Mouse (Mus musculus) CD4-positive, CD25-positive, alpha-beta regulatory T cell, adult 9 weeks (primary cell): ENCODE data around the gene Gfra4. TPM values are rescaled to one million over a fixed set of nuclear protein-coding genes. Genes with fewer than 3 reads are reported as not detected.

Source experiments
- polyA plus RNA-seq: library from polyadenylated mRNA; unstranded; fragments of 100-300 nt; shearing (Covaris generic); gene quantifications from one replicate; pipeline ENCODE4 v1.2.1, GENCODE M21; 2017

The Gfra4 gene
- not detected for polyA plus RNA-seq

DNA sequence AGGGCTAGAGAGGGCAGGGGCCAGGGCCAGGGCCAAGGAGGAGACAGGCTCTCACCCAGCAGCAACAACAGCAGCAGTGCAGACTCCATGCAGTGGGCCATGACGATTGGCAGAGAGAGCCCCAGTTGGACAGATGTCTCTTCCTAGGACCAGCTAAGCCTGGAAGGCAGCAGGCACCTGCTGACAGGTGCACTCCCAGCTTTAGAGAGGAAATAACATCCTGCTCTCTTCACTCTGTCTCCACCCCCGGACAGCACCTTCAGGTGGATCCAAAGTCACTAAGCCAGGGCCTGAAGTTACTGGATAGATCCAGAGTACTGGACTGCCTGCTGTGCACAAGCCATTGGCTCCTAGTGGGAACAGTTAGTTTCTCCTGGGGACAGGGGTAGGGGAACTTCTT, at the start of gene Gfra4:
Gene Gfra4 (minus strand): TSS at position 101 of the 400 bp plus-strand sequence.

DNA sequence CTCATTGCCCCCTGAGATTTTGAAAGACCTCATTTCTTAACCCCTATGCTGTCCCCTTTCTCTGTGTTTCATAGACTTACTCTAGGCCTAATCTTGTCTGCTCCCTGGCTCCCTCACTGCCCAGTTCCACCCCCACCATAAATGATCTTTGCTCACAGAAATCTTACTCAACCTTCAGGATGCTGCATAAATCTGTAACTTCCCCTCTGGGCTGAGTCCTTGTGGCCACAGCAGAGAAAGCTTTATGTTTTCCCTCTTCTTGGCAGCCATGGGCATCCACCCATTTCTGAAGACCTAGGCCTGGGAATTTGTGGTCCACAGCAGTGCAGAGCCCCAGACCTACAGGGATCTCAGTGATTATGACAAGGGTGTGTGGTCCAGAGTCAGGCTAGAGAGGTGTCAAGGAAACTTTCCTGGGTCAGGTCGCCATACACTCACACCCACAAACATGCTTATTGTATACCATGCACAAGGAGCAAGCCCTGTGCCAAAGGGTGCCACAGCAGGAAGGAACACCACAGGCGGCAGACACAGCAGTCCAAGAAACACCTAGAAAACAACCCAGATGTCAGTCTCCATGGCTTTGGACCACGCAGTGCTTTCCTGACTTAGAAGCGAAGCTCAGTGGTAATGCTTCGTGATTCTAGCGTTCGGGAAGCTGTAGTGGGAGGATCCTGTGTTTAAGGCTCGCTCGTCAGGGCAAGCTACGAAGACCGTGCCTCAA, 43.9 kb upstream of the Gfra4 start, which contains the start of gene Siglec1:
Gene Siglec1 (minus strand): TSS at position 99 of the 724 bp plus-strand sequence.

DNA sequence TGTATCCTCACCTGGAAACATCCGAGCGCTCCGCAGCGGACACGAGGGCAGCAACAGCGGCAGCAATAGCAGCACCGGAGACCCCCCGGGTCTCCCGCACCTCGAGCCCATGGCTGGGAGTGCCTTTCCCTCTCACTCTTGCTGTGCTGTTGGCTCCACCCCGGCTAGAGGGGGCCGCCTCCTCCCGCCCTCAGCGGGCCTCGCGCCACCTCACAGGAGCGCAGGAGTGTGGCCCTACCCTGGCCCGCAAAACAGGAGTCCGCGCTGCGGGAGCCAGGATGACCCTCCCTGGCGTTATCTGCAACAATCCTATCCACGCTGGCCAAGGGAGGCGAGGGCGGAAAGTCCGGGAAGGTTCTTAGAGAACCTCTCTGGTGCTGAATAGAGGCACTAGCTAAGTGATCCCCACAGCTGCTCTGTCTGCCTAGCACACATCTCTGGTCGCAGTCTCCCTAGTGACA, 20.5 kb upstream of the Gfra4 start, which contains the start of gene Adam33:
Gene Adam33 (minus strand): TSS at position 411 of the 461 bp plus-strand sequence.

Other genes with a start within 250 kb of the Gfra4 start
- gene 4930402H24Rik, start 136.7 kb downstream of the Gfra4 start, polyA plus RNA-seq: 8.1 TPM
- 2.9 TPM for gene Atrn, start 136.6 kb downstream of the Gfra4 start, polyA plus RNA-seq
- gene Adam33, start 20.7 kb upstream of the Gfra4 start, polyA plus RNA-seq: not detected
- 0.10 TPM for gene Siglec1, start 43.7 kb upstream of the Gfra4 start, polyA plus RNA-seq
- not detected for gene Hspa12b, start 84.2 kb upstream of the Gfra4 start, polyA plus RNA-seq
- gene Gm11037, start 90.4 kb upstream of the Gfra4 start, polyA plus RNA-seq: not detected
- gene 1700037H04Rik, start 117.0 kb upstream of the Gfra4 start, polyA plus RNA-seq: 49.0 TPM
- 2.1 TPM for gene Cenpb, start 137.0 kb upstream of the Gfra4 start, polyA plus RNA-seq
- gene Cdc25b, start 143.9 kb upstream of the Gfra4 start, polyA plus RNA-seq: 102 TPM
- gene Spef1, start 144.2 kb upstream of the Gfra4 start, polyA plus RNA-seq: not detected
- 25.5 TPM for gene Ap5s1, start 164.0 kb upstream of the Gfra4 start, polyA plus RNA-seq
- 32.7 TPM for gene Mavs, start 191.0 kb upstream of the Gfra4 start, polyA plus RNA-seq
- 7.5 TPM for gene Pank2, start 219.4 kb upstream of the Gfra4 start, polyA plus RNA-seq